Mouse (Mus musculus) embryonic facial prominence, embryonic 10.5 days (tissue): ENCODE measurements around the gene Defb25. TPM values are rescaled to one million over a fixed set of nuclear protein-coding genes. Genes with fewer than 3 reads are reported as not detected.
"Not testable (repeated sequence)": the region's sequence is repeated elsewhere in the genome, so short reads cannot be mapped to it uniquely, and the experiment has no call there.

Experiments
- DNase-seq: peaks from one replicate; pipeline ENCODE4 v3.0.0-alpha.2; 2017; ENCODE audit warnings: low spot score
- H3K27ac ChIP-seq: fragments of 300-500 bp; sonication (generic); replicated peaks from 2 replicates; pipeline ENCODE4 v1.5.1; 2016; ENCODE audit warnings: mild to moderate bottlenecking
- H3K27me3 ChIP-seq: fragments of 300-500 bp; sonication (generic); replicated peaks from 2 replicates; pipeline ENCODE4 v1.6.1; 2016; ENCODE audit warnings: low read depth, mild to moderate bottlenecking; ENCODE audit not compliant: poor library complexity, severe bottlenecking
- H3K36me3 ChIP-seq: fragments of 300-500 bp; sonication (generic); replicated peaks from 2 replicates; pipeline ENCODE4 v1.6.1; 2016; ENCODE audit warnings: mild to moderate bottlenecking, moderate library complexity
- H3K4me1 ChIP-seq: fragments of 300-500 bp; sonication (generic); 2 replicates; pipeline ENCODE4 v1.6.1; 2016
- H3K4me3 ChIP-seq: fragments of 300-500 bp; sonication (generic); 2 replicates; pipeline ENCODE4 v1.5.1; 2016; ENCODE audit warnings: mild to moderate bottlenecking, moderate library complexity
- H3K9me3 ChIP-seq: fragments of 300-500 bp; sonication (generic); 2 replicates; pipeline ENCODE4 v1.6.1; 2016; ENCODE audit warnings: mild to moderate bottlenecking
- WGBS: fragments of 180-500 bp; shearing (Covaris S2); methylation state at CpG from one replicate; pipeline ENCODE4 v1.1.7; 2016; 5-methylcytosine and 5-hydroxymethylcytosine counted together
- polyA plus RNA-seq: library from polyadenylated mRNA; unstranded; fragments of >200 nt; fragmentation: Nextera tagmentation; extraction: Ambion mirVana; gene quantifications from 2 replicates; pipeline ENCODE4 v1.2.1, GENCODE M21; 2016

The Defb25 gene
- 0.70 TPM in 1 of 2 replicates, not detected in the other for polyA plus RNA-seq

DNA sequence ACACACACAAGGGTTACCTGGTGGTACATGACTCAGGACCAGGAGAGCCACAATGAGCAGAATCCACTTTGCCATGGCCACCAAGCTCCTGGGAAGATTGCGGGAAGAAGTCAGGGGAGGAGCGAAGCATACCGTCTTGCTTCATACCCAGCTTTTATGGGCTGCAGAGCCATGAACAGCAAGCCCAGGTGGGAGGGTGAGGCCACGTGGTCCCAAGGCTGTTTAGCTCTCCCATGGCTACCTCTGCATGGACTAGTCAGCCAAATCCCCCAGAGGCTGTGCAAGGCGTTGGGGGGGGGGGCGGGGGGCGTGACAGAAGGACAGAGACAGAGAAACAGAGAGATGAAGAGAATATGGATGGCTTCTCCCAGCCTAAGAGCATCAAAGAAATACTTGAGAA is at the start of gene Defb25:
Gene Defb25 (minus strand): TSS at position 101 of the 400 bp plus-strand sequence.
- H3K4me3 ChIP-seq: no peak within 1 kb of the TSS
- H3K27me3 ChIP-seq: peaks cover 45% of the 10 kb centered on the region
- no peaks in the 10 kb centered on the region for H3K36me3 ChIP-seq
- 76% methylated on average over 7 of the region's 7 CpGs for WGBS
- H3K9me3 ChIP-seq: no peaks in the 10 kb centered on the region
- H3K4me1 ChIP-seq: peaks cover 16% of the 10 kb centered on the region
- no peak for DNase-seq
- no peak within 1 kb of the TSS for H3K27ac ChIP-seq

DNA sequence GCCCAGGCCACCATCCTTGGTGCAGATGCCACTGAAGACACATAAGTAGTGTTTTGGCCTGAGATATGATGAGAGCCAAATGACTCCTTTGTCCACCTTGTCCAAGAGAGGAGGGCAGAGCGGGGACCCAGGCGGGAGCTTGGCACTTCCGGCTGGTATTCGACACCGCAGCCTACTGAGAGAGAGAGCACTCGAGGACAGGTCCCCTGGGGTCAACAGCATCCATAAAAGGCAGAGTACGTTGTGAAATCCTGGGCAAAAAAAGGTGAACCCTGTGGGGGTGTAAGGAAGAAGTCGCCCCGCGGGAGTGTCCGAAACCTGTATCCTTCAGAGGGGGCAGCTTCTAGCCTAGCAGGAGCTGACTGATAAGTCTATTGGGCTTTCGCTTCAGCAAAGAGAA is 49.3 kb upstream of the Defb25 start:
- 83% methylated on average over 12 of the region's 12 CpGs for WGBS
- Histone ChIP-seq H3K27me3 (no peaks in the 10 kb centered on the region), H3K4me1 (peaks cover 43% of the 10 kb centered on the region), H3K27ac (peak overlapping the region; percentile 99; the same call in 1 of the 2 replicates), H3K9me3 (no peaks in the 10 kb centered on the region), H3K36me3 (peaks cover 62% of the 10 kb centered on the region), H3K4me3 (peak overlapping the region; percentile 99)
- DNase-seq: no peak

DNA sequence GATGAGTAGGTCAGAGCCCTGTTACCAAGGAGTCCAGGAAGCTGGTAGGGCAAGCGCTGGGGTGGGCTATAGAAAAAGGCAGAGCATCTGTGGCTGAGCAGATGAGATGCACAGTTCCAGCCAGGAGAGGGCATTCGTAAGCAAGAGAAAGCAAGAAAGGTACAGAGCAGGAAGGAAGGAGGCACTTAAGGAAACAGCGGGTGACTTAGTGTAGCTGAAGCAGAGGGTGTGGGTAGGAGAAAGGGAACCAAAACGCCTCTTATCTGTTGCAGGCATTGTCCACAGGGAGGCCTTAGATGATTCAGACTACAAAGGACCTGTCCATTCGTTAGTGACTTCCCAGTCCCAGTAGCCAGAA is 48.8 kb upstream of the Defb25 start:
- DNase-seq: peak; percentile 56
- no peaks in the 10 kb centered on the region for H3K27me3 ChIP-seq
- H3K4me3 ChIP-seq: peak overlapping the region; percentile 99
- WGBS: 48% methylated on average over 5 of the region's 5 CpGs
- no peaks in the 10 kb centered on the region for H3K9me3 ChIP-seq
- H3K27ac ChIP-seq: peak overlapping the region; percentile 99
- peaks cover 43% of the 10 kb centered on the region for H3K4me1 ChIP-seq
- H3K36me3 ChIP-seq: peaks cover 57% of the 10 kb centered on the region

DNA sequence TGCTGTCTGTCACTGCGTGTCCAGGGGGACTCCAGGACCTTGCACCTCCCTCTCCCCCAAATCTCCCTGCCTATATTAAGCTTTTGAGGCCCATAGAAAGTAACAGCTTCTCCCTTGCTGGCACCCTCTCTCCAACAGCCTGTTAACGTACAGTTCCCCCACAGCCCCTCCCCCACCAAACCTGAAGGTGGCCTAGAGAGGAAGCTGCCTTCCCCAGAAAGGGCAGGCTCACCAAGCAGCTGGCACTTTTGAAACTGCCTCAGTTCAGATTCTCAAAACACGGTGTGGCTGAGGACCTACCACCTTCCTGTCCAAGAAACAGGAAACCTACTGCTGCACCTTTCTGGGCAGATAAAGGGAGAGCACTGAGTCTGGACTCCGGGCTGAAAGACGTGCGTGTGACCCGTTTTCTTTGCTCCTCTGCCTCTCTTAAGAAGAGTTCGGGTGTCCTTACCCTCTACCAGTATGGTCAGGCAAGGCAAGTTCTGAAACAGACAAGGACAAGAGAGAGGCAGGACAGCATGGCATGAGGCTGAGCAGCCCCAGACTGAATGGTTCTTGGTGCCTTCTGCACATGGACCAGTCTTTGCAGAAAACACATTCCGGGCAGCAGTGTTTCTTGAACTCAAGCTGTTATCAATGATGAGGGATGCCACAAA is 48.3 kb upstream of the Defb25 start:
- peak; percentile 33 for DNase-seq
- H3K4me3 ChIP-seq: peak overlapping the region; percentile 99
- no peaks in the 10 kb centered on the region for H3K9me3 ChIP-seq
- H3K27ac ChIP-seq: peak overlapping the region; percentile 99
- 60% methylated on average over 9 of the region's 9 CpGs for whole genome bisulfite sequencing
- no peaks in the 10 kb centered on the region for H3K27me3 ChIP-seq
- peaks cover 42% of the 10 kb centered on the region for H3K4me1 ChIP-seq
- peaks cover 52% of the 10 kb centered on the region for H3K36me3 ChIP-seq

DNA sequence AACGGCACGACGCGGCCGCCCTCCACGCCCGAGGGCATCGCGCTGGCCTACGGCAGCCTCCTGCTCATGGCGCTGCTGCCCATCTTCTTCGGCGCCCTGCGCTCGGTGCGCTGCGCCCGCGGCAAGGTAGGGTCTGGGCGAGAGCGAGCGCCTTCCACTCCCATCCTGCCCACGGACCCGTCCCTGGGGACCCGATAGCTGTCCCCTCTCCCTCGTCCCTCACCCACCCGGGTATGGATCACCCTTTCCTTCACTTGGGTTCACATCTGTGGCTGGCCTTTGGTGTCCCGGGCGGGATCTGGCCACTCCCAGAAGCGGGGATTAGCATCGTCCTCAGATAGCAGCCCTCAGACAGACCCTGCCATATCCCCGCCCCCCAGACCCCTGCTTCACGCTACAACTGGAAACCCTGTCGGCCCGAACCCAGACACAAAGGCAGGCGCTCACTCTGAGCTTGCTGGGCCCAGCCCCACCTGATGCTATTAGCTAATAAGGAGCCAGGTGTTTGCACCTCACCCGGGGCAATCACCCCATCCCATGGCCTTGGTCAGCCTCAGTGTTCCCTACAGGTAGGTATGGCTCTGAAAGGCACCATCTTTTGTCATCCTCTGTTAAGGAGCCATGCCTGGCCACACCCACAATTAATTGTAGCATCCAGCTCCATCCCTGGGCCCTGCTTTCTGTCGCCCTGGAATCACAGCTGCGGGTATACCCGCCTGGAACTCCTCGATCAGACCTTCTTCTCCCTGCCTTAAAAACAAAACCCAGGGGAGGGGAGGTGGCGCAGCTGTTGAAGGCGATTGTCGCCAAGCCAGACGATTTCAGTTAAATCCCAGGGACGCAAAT is 47.0 kb upstream of the Defb25 start:
- Histone ChIP-seq H3K36me3 (peaks cover 39% of the 10 kb centered on the region), H3K9me3 (no peaks in the 10 kb centered on the region), H3K4me3 (peak overlapping the region; percentile 99), H3K27ac (peak overlapping the region; percentile 99), H3K4me1 (peaks cover 41% of the 10 kb centered on the region), H3K27me3 (no peaks in the 10 kb centered on the region)
- DNase-seq: peak; percentile 85
- WGBS: under 1% methylated on average over 46 of the region's 46 CpGs

DNA sequence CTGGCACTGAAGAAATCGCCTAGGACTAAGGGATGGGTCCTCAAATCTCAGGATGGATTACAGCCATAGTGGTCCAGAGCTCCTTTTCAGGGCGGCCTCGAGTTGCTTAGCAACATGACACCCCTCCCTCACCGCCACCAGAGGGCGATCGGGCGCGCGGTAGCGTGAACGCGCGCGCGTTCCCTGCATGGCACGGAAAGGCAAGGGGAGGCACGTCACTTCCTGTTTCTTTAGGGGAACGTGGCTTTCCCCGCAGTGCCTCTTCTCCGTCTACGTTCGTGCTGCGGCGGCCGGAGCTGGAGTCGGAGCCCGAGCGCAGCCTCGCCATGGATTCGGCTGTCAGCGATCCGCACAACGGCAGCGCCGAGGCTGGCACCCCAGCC is 46.4 kb upstream of the Defb25 start, which contains the start of gene H13:
Gene H13 (plus strand): TSS at position 206 of the 383 bp plus-strand sequence.
- Histone ChIP-seq H3K27ac (peak within 1 kb of the TSS; percentile 99), H3K36me3 (peaks cover 33% of the 10 kb centered on the region), H3K9me3 (no peaks in the 10 kb centered on the region), H3K27me3 (no peaks in the 10 kb centered on the region), H3K4me1 (peaks cover 40% of the 10 kb centered on the region), H3K4me3 (peak within 1 kb of the TSS; percentile 99)
- WGBS: under 1% methylated on average over 35 of the region's 35 CpGs
- peak; percentile 96 for DNase-seq

DNA sequence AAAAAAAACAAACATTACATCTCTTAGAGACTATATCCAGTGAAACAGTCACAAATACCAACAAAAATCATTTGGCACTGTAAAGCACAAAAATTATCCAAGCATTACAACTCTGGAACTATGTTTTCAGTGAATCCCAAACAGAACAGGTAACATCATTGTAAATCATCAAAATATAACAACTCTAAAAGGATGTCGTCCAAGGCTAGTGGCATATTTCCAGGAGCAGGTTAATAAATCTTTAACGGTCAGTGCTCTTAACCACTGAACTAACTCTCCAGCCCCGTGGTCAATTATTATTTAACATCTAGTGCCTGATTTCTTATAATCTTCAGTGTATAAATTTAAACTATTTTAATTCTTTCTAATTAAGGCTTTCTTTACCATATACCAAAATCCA is 43.3 kb upstream of the Defb25 start:
- not testable (repeated sequence) for H3K27me3 ChIP-seq, H3K4me3 ChIP-seq, H3K27ac ChIP-seq, H3K36me3 ChIP-seq, DNase-seq, H3K9me3 ChIP-seq
- H3K4me1 ChIP-seq: peaks cover 15% of the 10 kb centered on the region
- WGBS: 87% methylated on average over 3 of the region's 3 CpGs

DNA sequence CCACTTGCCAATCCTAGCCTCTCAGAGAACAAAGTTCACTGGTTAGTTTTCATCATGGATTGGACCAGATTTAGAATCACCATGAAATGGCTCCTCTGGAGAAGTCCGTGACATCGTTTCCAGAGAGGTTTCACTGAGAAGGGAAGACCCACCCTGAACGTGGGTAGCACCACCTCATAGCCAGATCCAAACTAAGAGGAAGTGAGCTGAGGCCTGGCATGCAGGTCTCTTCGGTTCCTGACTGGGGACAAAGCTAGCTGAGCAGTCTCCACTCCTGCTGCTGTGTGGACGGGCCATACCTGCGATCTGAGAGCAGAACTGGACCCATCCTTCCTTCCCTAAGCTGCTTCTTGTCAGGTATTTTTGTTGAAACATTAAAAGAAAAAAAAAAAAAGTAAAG is 38.3 kb upstream of the Defb25 start:
- no peaks in the 10 kb centered on the region for H3K27me3 ChIP-seq
- no peak overlapping the region for H3K27ac ChIP-seq
- no peak for DNase-seq
- 0 out of 2 replicates have a peak, but pooled peaks cover 2% of the 10 kb centered on the region for H3K9me3 ChIP-seq
- H3K4me3 ChIP-seq: no peak overlapping the region
- 81% methylated on average over 6 of the region's 6 CpGs for WGBS
- H3K36me3 ChIP-seq: no peaks in the 10 kb centered on the region
- H3K4me1 ChIP-seq: no peaks in the 10 kb centered on the region

DNA sequence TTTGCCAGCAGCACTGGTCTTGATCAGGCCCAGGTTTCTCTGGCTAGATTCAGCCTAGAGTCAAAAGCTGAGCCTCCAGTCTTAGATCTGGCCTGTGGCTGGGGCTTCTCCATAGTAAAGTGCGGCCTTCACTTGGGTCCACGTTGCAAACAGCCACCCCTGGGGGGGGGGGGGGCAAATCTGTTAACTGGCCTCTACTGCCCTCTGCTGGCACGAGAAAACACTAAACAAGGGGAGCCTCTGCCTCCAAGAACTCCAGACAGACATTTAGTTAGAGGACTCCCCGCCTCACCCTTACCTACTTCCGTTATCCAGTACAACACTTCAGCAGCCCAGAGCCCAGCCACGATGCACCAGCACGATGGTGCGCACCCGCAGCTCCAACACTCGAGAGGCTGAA is 34.5 kb upstream of the Defb25 start:
- WGBS: 60% methylated on average over 10 of the region's 10 CpGs
- Histone ChIP-seq H3K36me3 (no peaks in the 10 kb centered on the region), H3K27me3 (no peaks in the 10 kb centered on the region), H3K9me3 (0 out of 2 replicates have a peak, but pooled peaks cover 2% of the 10 kb centered on the region), H3K4me3 (no peak overlapping the region), H3K4me1 (peaks cover 14% of the 10 kb centered on the region), H3K27ac (no peak overlapping the region)
- DNase-seq: peak; percentile 38

DNA sequence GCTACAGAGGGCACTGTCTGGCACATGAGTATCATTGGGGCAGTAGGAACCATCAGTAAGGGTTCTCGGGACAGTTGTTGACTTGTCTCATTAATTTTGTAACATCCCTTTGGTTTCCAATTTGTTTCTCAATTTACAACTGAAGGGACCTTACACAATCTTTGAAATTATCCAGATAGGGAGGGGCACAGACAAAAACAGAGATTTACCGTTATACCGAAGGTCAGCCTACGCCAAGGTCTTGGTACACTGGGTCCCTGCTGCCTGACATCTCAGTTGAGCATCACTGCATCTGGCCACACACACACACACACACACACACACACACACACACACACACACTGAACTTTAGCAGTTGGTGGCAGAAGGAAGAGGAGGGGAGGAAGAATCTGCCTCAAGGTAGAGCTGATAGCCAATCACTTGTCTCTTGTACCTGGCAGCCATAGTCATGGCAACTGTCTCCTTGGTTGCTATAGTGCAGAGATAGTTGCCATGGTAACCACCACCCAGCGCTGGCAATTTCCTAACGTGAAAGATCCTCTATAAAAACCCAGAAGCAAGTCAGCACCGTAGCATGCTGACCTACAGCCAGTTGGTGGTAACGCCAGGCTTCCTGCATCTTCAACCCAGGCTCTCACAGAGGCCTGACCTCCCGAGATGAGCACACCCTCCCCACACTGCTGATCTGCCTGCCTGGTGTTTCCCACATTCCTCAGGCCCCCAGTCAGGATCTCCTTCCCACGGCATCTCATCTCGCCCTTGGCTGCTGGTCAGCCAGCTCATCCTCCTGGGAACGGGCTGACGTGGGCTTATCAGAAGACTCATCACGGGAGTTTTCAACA is 31.2 kb upstream of the Defb25 start:
- no peak for DNase-seq
- no peaks in the 10 kb centered on the region for H3K9me3 ChIP-seq
- H3K36me3 ChIP-seq: no peaks in the 10 kb centered on the region
- no peaks in the 10 kb centered on the region for H3K27me3 ChIP-seq
- peaks cover 16% of the 10 kb centered on the region for H3K4me1 ChIP-seq
- H3K4me3 ChIP-seq: no peak overlapping the region
- 56% methylated on average over 14 of the region's 14 CpGs for WGBS
- no peak overlapping the region for H3K27ac ChIP-seq

DNA sequence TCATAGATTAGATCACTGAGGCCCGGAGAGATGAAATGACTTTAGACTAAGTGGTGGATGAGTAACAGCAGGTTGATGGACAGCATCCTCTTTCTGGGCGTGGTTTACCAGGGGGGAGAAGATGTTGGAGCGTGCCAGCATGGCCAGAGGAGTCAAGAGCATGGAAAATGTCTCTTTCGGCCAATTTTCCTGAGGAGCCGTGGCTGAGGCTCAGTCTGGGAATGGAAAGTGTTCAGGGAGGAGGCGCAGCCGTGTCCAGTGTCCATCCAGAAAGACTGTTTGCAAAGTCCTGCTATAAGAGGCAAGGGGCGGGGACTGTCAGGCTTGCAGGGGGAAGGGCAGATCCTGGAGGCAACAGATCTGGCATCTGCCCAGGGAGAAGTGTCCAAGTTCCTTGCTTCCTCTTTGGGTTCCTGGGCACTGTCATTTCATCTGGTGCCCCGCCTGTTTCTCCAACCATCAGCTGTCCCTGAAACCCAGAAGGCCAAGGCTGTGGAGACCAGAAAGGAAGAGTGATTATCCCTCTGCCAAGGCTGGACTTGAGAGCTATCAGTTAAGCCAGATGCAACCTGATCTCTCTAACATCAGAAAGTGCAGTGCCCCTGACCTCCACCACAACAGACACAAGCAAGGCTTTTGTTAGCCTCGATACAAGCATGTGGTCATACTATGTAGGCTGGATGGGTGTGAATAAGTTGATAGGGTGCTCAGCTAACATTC is 30.2 kb upstream of the Defb25 start:
- DNase-seq: no peak
- H3K27ac ChIP-seq: no peak overlapping the region
- no peak overlapping the region for H3K4me3 ChIP-seq
- 70% methylated on average over 10 of the region's 10 CpGs for WGBS
- H3K27me3 ChIP-seq: no peaks in the 10 kb centered on the region
- H3K9me3 ChIP-seq: no peaks in the 10 kb centered on the region
- no peaks in the 10 kb centered on the region for H3K36me3 ChIP-seq
- peaks cover 16% of the 10 kb centered on the region for H3K4me1 ChIP-seq
